Mouse (Mus musculus) stomach, postnatal 0 days (tissue): ENCODE measurements at regions not wholly inside any gene's neighbourhood (a gene's known extent, or its start where the extent isn't known, plus 50 kb on each side); places are given as distances from the start of the nearest gene placed in this dataset.

Experiments
- CTCF ChIP-seq: IDR thresholded peaks from 2 replicates; pipeline ENCODE4 v1.5.1; 2016; ENCODE audit warnings: antibody characterized with exemption, low read depth, mild to moderate bottlenecking, moderate library complexity
- EP300 ChIP-seq: optimal IDR thresholded peaks from 2 replicates; pipeline ENCODE3; 2016; ENCODE audit warnings: antibody characterized with exemption

- TF ChIP-seq CTCF: no peak
- no peak for TF ChIP-seq EP300
These were observed 183.8 kb upstream of the Rps6ka3 start for GRCm38 (mm10) chrX:159026311-159026710.
